Mouse (Mus musculus): Measurements from ENCODE around the gene Sord.
A peak's percentile ranks its signal among the peaks of the same experiment; 100 is the strongest.
"Not testable (repeated sequence)": the region's sequence is repeated elsewhere in the genome, so short reads cannot be mapped to it uniquely, and the experiment has no call there.

Gene Sord

DNA sequence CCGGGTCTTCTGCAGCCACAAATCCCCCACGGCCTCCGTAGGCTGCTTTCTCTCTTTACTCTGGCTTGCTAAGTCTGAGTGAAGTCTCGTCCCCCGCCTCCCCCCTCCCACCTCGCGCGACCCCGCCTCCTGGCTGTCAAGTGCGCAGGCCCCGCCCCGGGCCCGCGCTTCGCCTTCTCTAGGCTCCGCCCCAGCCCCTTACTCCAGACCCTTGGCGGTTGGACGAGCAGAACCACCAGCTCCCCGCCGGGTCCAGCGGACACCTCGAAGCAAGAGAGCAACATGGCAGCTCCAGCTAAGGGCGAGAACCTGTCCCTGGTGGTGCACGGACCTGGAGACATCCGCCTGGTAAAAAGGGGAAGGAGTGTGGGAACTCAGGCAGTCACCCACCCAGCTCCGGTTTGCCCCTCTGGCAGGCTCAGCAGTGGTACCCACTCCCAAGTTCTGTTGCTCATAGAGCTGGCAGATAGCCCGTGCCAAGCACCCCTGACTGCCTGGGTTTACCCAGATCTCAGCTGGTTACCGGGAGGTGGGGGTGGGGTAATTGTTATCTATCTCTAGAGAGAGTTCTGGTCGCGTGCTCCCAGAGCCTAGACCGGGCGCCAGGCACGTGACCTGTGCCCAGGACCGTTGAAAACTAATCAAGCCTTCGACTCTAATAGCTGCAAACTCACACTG is at the start of gene Sord:
TSS of gene Sord (plus strand) at position 139 of the 678 bp plus-strand sequence.
- peak; percentile 73 for DNase-seq

DNA sequence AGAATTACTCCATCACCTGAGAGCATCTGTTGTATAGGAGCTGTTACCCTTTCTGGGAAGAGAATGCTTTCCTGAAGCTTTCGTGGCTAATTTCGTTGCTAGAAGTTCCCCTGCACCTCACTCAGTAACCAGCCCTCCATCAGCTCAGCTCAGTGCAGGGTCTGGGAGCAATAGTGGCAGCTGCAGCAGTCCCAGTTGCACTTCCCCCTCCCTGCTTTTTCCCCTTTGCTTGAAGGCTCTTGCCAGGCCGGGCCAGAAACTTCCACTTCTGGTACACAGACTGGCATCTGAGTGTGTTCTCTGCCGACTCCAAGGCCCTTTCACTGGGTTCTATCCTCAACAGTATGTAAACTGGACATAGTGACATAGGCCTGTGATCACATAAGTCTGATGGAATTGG is 49.5 kb upstream of the Sord start:
- DNase-seq, result no peak

DNA sequence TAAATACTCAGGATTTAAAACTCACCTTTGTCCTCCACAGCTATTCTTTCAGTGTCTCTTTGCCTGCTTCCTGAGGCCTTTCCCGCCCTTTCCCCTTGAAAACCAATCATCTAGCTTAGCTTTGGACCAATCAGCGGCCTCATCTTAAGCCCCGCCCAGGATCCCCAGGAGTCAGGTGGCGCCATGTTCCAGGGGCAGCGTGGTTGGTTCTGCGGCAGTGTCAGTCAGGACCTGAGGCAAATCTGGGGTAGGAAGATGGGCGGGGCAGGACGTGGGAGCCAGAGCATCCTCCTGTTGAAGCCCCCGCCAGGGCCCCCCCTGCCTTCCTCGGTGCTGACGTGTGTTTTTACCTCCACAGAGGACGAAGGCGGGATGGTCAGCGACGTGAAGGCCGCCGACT is 48.4 kb upstream of the Sord start, which contains the start of the genes Patl2 and Terb2:
TSS of gene Patl2 (minus strand) at position 84 of the 400 bp plus-strand sequence.
TSS of gene Terb2 (plus strand) at position 167 of the 400 bp plus-strand sequence.
- no peak for DNase-seq

DNA sequence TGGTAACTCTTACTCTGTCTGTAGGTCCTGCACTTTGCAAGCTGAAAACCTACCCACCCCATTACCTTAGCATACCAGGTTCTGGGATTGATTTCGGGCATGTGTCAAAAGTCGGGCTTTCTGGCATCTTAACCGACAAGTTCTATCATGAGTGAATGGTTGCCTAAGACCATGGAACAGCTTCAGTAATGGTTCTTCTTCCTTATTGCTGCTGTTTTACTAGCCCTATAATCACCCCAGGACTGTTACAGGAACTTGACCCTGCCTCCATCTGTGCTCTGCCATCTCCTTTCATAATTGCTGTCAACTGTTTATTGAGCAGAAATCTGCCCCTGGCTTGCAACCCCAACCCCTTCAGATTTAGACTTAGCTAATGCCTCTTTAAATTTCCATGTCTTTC is 47.8 kb upstream of the Sord start:
- DNase-seq, result no peak

DNA sequence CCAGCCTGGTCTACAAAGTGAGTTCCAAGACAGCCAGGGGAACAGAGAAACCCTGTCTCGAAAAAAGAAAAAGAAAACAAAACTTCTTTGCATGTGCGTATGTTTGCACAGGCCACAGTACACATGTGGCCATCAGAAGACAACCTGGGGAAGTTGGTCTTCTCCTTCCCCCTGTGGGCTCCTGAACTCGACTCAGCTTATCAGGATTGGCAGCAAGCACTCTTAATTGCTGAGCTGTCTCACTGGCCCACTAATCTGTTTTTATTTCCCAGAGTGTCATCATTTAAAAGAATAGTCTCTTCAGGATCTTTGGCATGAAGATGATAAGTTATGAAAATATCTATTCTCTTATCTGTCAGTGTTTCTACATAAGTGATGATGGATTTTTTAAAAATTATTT is 42.7 kb upstream of the Sord start:
- no peak for DNase-seq

DNA sequence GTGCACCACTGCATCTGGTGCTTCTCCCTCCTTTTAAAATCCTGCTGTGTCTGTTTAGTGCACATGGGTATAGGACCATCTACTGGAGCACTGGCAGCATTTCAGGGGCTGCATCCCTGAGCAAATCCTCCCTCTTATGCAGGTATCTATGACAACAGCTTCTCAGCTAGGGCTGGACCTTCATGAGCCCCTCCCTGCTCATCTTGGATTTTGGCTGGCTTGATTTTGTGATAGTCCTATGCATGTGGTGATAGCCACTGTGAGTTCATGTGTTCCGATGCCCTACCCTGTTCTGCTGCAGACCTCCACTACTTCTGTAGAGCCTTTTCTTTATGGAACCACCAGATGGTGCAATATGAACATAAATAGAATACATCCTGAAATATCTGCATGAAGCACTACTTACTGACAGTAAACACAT is 40.0 kb upstream of the Sord start:
- DNase-seq, result no peak

DNA sequence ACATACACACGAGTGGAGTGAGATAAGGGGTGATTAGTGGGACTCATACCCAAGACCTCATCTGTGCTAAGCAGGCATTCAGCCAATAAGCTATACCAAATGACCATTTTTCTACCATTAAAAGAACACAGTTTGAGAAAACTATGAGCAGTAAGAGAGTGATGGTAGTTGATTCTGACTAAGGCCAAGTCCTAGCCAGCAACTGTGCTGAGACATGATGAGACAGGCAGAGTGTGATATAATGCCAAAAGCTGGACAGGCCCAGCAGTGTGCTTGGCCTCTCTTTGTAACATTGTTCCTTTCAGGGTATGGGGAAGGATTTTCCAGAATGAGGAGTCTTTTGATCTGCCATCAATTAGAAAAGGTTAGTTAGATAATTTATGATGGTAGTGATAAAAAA is 33.0 kb upstream of the Sord start:
- DNase-seq, result no peak

DNA sequence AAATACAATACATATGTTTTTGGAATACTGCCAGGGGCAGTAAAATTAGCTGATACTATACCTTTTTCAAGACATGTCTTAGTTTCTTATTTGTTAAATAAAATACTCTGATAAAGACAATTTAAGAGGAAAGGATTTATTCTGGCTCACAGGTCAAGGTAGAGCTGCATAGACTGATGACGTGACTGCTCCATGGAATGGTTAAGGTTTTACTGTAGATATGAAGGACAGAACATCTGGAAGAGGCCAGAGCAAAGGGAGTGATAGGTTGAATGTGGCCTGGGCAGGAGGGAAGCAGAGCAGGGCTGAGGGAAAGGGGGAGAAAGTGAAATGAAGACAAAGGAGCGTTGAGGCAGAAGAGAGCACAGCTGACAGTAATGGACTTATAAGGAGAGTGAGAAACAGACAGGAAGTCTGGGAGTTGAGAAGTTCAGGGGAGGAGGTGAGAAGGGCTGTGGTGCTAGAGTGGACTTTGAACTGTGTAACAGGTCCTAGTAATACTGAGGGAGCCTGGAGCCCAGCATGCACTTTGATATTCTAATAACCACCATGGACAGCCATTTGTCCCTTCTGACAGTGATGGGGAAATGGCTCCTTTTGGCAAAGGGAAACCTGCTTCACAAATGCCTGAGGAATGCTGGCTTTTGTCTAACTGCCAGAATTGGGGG is 28.0 kb upstream of the Sord start:
- no peak for DNase-seq

DNA sequence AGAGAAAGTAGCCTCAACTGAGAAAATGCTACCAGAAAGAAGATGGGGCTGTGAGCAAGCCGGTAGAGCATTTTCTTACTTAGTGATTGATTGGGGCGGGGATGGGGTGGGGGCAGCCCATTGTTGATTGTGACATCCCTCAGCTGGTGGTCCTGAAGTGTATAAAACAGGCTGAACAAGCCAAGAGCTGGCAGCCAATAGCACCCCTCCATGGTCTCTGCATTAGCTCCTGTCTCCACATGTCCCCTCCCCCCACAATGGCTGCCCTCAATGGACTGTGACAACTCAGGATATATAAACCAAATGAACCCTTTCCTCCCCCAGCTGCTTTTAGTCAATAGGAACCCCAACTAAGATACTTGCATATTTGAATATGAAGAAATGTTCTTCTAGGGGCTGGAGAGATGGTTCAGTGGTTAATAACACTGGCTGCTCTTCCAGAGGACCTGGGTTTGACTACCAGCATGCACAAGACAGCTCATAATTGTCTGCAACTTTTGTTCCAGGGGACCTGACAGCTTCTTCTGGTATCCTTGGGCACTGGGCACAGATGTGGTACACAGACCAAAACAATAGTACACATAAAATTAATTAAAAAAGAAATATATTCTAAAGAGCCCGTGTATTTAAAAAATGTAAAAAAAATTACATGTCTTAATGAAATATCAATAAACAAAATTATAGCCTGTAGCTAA is 23.9 kb upstream of the Sord start:
- DNase-seq, result no peak

DNA sequence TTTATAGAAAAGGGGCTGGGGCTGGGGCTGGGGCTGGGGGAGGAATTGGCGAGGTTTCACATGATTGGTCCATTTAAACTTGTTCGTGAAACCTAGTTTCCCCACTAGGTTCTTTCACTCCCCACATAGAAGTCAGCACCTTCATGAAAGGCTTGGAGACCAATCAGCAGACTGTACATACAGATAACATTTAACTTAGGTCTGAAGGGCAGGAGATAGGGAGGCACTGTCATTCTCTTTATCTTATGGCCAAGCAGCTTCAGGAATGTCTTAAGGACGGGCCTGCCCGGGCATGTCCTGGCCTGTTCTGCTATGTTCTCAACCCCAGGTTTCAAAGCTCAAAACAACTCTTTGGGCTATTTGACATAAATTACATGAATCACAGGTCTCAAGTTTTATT is 17.5 kb upstream of the Sord start:
- not testable (repeated sequence) for DNase-seq

DNA sequence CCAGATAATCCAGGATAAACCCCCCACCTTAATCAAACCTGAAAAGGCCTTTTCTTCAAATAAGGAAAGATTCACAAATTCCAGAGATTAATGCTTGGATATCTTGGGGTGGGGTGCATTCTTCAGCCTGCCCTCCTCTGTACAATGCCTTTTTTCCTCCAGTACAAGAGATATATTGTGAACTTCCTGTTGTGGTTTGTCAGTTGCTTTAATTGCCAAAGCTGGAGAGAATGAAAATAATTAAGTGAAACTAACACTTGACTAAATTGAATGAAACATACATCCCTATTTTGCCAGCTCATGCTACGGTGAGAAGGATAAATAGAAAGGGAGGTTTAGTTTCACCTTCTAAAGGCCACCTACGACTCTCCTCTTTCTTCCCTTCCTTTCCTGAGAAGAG is 16.3 kb upstream of the Sord start:
- no peak for DNase-seq

DNA sequence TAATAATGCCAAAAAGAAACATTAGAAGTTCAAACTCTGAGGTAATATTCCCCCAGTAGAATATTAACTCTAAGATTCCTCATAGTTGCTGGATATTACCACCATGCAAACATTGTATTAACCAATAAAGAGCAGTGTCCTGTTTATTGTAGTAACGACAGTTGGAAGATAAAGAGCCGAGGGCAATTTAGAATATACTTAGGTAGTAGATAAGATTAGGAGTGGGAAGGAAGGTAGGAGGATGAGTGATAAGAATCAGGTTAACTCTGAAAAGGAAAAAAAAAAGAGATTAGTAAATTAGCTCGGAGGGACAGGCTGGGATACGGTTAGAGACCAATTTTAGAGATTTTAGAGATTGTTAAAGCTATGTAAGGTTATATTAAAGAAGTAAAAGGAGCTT is 13.2 kb upstream of the Sord start:
- DNase-seq, result no peak

DNA sequence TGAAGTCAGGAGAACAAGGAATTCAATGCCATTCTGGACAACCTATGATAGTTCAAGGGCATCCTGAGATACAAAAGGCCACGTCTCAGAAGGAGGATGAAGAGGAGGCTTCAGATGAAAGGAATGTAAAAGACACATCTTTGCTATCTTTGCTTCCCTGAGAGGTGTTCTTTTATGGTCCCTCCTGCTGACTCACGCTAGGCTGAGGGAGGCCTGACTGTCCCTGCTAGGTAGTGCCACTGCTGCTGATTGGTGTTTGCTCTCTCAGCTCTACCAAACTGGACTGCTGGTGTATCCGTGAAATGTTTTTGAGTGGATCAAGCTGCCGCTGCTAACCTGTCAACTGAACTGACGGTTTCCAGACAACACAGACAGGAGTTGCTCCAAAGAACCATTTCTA is 12.8 kb upstream of the Sord start:
- DNase-seq, result no peak

DNA sequence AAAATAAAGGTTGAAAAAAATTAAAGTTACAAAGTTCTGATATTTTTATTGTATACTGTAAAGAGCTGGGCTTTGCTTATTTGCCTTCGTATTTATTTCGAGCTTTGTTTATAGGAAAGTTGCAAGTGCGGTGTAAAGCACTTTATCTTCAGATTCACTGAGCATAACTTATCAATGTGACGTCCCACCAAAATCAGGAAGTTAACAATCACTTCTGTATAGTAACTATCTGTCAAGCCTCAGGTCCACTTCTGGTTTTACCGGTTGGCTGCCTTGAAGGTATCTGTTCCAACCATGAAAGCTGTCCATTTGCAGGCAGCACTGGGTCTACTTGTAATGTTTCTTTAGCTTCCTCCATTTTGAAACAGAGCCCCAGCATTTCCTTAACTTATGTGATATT is 12.3 kb upstream of the Sord start:
- DNase-seq, result no peak

DNA sequence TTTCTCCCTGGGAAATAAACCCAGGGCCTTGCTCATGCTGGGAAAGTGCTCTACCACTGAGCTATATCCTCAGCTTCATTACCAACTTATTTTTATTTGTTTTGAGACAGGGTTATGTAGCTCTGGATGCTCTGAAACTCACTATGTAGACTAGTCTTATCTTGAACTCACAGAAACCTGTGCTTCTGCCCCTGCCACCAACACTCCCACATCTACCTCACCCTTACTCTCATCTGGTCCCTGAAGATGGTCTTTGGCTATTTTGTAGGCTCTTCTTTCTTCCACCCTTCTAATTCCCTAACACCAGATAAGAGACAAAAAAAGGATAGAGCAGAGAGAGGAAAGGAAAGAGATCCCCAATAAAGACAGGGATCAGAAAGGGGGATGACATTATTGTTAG is 10.9 kb upstream of the Sord start:
- DNase-seq, result no peak

DNA sequence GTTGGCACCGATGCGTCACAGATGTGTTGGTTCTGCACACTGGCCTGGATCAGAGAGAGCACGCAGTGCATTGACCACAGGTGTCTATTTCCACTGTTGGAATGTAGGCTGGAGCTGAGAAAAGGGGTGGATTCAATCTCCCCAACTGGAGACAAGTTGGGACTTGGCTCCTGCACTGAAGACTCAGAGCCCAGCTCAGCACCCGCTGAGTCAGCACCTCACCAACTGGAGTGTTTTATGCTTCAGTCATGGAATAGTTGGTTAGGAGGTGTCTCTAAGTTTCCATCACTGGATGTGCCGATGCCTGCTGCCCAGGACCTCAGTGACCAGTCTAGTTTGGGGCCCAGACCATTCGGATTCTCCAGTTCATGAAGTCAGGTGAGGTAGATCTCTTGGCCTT is 4.2 kb upstream of the Sord start:
- DNase-seq, result no peak

DNA sequence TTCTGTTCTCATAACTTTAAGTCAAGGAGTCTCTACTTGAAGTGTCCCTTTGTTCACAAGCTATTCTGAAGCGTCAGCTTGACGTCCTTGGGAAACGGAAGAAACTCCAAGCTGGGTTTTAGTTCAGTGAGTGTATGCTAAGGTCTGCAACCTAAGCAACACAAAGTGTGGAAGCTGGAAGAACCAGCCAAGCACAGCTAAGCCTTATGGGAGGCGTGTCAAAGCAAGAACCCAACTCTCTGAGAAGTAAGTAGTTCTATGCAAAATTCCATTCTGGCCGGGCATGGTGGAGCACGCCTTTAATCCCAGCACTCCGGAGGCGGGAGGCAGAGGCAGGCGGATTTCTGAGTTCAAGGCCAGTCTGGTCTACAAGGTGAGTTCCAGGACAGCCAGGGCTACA is 2.9 kb upstream of the Sord start:
- DNase-seq, result no peak

DNA sequence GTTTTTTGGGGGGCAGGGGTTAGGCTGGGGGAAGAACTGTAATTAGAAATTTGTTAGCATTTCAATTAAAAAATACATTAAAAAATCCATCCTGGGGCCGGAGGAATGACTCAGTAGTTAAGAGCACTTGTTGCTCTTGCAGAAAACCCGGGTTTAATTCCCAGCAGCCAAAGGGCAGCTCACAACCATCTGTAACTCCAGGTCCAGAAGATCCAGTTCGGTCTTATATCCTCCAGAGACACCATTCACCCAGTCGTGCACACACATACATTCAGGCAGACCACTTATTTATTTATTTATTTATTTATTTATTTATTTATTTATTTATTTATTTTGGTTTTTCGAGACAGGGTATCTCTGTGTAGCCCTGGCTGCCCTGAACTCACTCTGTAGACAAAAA is 1.2 kb upstream of the Sord start:
- DNase-seq, result no peak

DNA sequence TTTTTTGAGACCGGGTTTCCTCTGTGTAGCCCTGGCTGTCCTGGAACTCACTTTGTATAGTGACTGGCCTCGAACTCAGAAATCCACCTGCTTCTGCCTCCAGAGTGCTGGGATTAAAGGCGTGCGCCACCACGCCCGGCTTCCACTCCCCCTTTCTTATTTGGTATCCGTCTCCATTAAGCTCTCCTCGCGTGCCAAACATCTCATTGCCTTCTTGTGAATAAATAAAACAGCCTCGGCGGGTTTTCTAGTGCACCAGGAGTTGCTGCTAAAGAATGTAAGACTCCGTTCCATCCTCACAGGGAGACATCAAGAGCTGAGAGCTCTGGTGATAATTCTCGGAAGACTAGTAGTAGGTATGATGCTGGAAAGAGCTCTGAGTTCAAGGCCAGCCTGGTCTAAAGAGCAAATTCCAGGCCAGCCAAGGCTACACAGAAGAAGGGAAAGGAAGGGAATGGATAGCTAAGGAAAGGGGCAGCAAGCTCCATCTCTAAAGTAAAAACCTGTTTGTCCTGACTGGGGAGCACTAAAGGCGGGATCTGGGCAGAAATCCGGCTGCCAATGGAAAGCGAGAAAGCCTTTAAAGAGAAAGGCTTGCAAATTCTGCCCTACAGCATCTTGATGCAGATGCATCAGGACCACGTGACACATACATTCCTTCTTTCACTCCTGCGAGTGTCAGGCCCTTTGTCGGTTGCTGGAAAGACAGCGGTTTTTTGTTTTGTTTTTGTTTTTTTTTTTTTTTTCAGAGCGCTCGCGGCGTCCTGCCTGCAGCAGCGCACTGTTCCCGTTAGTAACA is 591 bp upstream of the Sord start:
- DNase-seq, result peak; percentile 21

DNA sequence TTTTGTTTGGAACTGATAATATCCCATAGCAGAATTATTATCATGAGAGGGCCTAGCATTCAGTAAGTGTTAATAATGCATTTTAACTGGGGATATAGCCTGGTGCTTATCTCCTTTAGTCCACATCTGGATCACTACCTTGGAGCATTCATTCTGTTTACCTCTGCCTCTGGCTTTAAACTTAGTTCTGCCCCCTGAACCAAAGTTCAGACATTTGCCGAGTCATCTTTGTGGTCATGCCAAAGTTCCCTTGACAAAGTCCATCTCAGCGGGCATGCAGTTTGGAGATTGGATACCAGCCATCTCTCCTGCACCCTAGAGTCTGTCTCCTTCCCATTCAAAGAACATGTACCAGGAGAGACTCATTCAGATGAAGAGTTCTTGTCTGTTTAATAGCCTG is 876 bp downstream of the Sord start:
- DNase-seq, result no peak

DNA sequence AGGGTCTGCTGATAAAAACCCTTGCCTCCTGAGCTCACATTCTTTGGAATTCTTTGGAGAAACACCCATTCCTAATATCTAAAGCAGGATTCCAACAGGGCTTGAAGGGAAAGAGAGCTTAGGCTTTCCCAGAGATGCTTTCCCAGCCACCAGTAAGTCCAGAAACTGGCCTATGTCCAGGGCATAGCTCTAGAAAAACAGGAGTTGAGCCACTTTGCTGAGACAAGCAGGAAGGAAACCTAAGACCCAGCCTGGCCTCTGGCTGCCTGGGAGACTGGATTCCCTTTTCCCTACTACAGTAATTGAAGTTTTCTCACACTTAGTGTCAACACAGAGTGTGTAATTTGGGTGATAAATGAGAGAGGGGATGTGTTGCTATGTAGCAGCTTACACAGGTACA is 1.8 kb downstream of the Sord start:
- DNase-seq, result no peak

DNA sequence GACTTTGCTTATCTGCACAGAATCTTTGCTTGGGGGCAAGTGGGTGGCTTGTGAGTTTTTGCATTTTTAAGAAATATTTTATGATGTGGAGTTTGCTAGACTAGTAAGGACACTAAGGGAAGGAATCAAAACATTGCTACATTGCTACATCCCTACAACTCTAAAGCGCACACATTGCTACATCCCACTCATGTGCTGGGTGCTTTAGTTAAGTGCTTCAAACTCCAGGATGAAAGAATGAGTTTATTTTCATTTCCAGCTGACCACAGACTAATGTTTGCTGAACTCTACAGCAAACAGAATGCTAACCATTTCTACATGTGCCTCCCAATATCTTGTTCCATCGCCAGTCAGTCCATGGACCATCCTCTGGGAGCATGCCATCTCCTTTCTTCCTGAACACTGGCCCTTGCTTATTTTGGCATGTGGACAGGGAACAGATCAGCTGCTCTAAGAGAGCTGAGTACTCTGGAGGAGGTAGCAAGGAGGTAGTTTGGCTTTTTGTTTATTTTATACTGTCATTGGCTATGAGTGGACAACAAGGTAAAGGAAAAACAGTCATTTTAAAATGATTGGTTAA is 3.4 kb downstream of the Sord start:
- DNase-seq, result no peak

DNA sequence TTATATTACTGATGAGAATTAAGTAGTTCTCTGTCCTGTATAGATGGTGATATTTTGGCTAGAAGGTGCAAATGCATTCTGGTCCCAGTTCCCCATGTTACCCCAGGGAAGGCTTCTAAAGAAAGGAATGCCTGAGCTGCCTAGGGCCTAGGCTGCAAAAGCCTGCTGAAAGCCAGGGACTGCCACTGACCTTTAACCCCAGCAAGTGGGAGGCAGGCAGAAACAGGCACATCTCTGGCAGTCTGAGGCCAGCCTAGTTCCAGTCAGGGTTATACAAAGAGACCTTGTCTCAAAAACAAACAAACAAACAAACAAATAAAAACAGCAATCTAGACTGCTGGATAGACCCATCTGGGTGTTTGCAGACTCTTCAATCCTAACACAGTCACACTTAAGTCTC is 6.2 kb downstream of the Sord start:
- no peak for DNase-seq
